Mouse (Mus musculus) stomach, postnatal 0 days (tissue): ENCODE results near the gene Igtp. TPM values are rescaled to one million over a fixed set of nuclear protein-coding genes. Genes with fewer than 3 reads are reported as not detected.
"Not testable (repeated sequence)": the region's sequence is repeated elsewhere in the genome, so short reads cannot be mapped to it uniquely, and the experiment has no call there.

Source experiments
- ATAC-seq: fragments of 200-750 bp; cut with Nextera tagmentation; 2 replicates; pipeline ENCODE4 v1.8.0; 2017; ENCODE audit not compliant: low FRiP score, low TSS enrichment
- DNase-seq: peaks from one replicate; pipeline ENCODE4 v3.0.0-alpha.2; 2016; ENCODE audit warnings: low spot score
- H3K27ac ChIP-seq: fragments of 300-500 bp; sonication (generic); replicated peaks from 2 replicates; pipeline ENCODE4 v1.5.1; 2014; ENCODE audit warnings: mild to moderate bottlenecking, control low read depth
- H3K27me3 ChIP-seq: fragments of 300-500 bp; sonication (generic); 2 replicates; pipeline ENCODE4 v1.6.1; 2014; ENCODE audit warnings: low read length; ENCODE audit not compliant: control insufficient read depth, insufficient read depth
- H3K36me3 ChIP-seq: fragments of 300-500 bp; sonication (generic); 2 replicates; pipeline ENCODE4 v1.6.1; 2014; ENCODE audit warnings: low read length, mixed read lengths; ENCODE audit not compliant: control insufficient read depth, insufficient read depth
- H3K4me1 ChIP-seq: fragments of 300-500 bp; sonication (generic); replicated peaks from 2 replicates; pipeline ENCODE4 v1.6.1; 2014; ENCODE audit warnings: antibody characterized with exemption; ENCODE audit not compliant: control insufficient read depth, insufficient read depth
- H3K4me2 ChIP-seq: fragments of 300-500 bp; sonication (generic); replicated peaks from 2 replicates; pipeline ENCODE4 v1.6.1; 2014; ENCODE audit warnings: low read depth, mild to moderate bottlenecking, control low read depth, moderate library complexity
- H3K4me3 ChIP-seq: fragments of 300-500 bp; sonication (generic); 2 replicates; pipeline ENCODE4 v1.5.1; 2014; ENCODE audit warnings: low read depth, low read length, control low read depth
- H3K9ac ChIP-seq: fragments of 300-500 bp; sonication (generic); 2 replicates; pipeline ENCODE4 v1.6.1; 2014; ENCODE audit warnings: mild to moderate bottlenecking, low read length, control low read depth, mixed read lengths
- H3K9me3 ChIP-seq: fragments of 300-500 bp; sonication (generic); 2 replicates; pipeline ENCODE4 v1.6.1; 2016; ENCODE audit warnings: low read length; ENCODE audit not compliant: control insufficient read depth
- CTCF ChIP-seq: IDR thresholded peaks from 2 replicates; pipeline ENCODE4 v1.5.1; 2016; ENCODE audit warnings: antibody characterized with exemption, low read depth, mild to moderate bottlenecking, moderate library complexity
- EP300 ChIP-seq: optimal IDR thresholded peaks from 2 replicates; pipeline ENCODE3; 2016; ENCODE audit warnings: antibody characterized with exemption
- WGBS: fragments of 180-500 bp; shearing (Covaris S2); extraction: QIAGEN DNeasy Blood & Tissue Kit; methylation state at CpG from one replicate; pipeline ENCODE4 v1.1.7; 2014; 5-methylcytosine and 5-hydroxymethylcytosine counted together
- polyA plus RNA-seq: library from polyadenylated mRNA; unstranded; fragments of >200 nt; fragmentation: Nextera tagmentation; extraction: Ambion mirVana; gene quantifications from 2 replicates; pipeline ENCODE4 v1.2.1, GENCODE M21; 2015

Igtp gene
- polyA plus RNA-seq, 1 experiment from 2014 or later, result 4.1 TPM

- TF ChIP-seq EP300 (no peak), CTCF (no peak)
- Histone ChIP-seq H3K27ac (no peak overlapping the region), H3K4me1 (0 out of 2 replicates have a peak, but pooled peaks cover 3% of the 10 kb centered on the region), H3K4me3 (no peak overlapping the region), H3K9me3 (no peaks in the 10 kb centered on the region), H3K4me2 (no peak overlapping the region), H3K9ac (no peak overlapping the region), H3K36me3 (0 out of 2 replicates have a peak, but pooled peaks cover 7% of the 10 kb centered on the region), H3K27me3 (no peaks in the 10 kb centered on the region)
- ATAC-seq (no peak), DNase-seq (no peak)
- 75% methylated on average over 4 of the region's 4 CpGs for WGBS
These were observed 29.7 kb upstream of the Igtp start for GRCm38 (mm10) chr11:58169666-58170065.

- peak within 1 kb of the TSS; percentile 75 for H3K9ac ChIP-seq
- H3K4me1 ChIP-seq, result 0 out of 2 replicates have a peak, but pooled peaks cover 3% of the 10 kb centered on the region
- H3K27me3 ChIP-seq, result no peaks in the 10 kb centered on the region
- peaks cover 14% of the 10 kb centered on the region; the same call in 1 of the 2 replicates for H3K36me3 ChIP-seq
- peak within 1 kb of the TSS; percentile 81 for H3K27ac ChIP-seq
- TF ChIP-seq CTCF (no peak), EP300 (no peak)
- H3K4me3 ChIP-seq, result peak within 1 kb of the TSS; percentile 70
- under 1% methylated on average over 34 of the region's 34 CpGs for WGBS
- ATAC-seq, result peak; percentile 82
- DNase-seq, result peak; percentile 95
- H3K9me3 ChIP-seq, result no peaks in the 10 kb centered on the region
- H3K4me2 ChIP-seq, result peak within 1 kb of the TSS; percentile 66
These were observed 27.8 kb upstream of the Igtp start, which contains the start of gene Mrpl22 for GRCm38 (mm10) chr11:58171459-58172091. Gene Mrpl22 (plus strand): TSS chr11:58171661.

- no peak overlapping the region for H3K4me3 ChIP-seq
- no peaks in the 10 kb centered on the region for H3K4me1 ChIP-seq
- H3K36me3 ChIP-seq, result peaks cover 10% of the 10 kb centered on the region; the same call in 1 of the 2 replicates
- no peak overlapping the region for H3K4me2 ChIP-seq
- no peaks in the 10 kb centered on the region for H3K27me3 ChIP-seq
- ATAC-seq (peak; percentile 66), DNase-seq (peak; percentile 72)
- H3K9me3 ChIP-seq, result no peaks in the 10 kb centered on the region
- H3K9ac ChIP-seq, result no peak overlapping the region
- no peak overlapping the region for H3K27ac ChIP-seq
- no peak for TF ChIP-seq EP300
- TF ChIP-seq CTCF, result peak; percentile 94
- 23% methylated on average over 3 of the region's 3 CpGs for WGBS
These were observed 19.8 kb upstream of the Igtp start for GRCm38 (mm10) chr11:58179563-58179962.

DNA sequence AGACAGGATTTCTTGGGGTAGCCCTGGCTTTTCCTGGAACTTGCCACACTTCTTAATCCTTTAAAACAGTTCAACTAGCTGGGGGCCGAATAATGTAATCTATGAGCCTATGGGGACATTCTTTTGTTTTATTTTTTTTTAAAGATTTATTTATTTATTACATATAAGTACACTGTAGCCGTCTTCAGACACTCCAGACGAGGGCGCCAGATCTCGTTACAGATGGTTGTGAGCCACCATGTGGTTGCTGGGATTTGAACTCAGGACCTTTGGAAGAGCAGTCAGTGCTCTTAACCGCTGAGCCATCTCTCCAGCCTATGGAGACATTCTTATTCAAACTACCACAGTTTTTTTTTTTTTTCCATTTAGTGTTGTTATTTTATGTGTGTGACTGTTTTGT lies 19.4 kb upstream of the Igtp start:
- H3K27me3 ChIP-seq, ATAC-seq: not testable (repeated sequence)
- TF ChIP-seq CTCF, result peak; percentile 14; the same call in 1 of the 2 replicates

DNA sequence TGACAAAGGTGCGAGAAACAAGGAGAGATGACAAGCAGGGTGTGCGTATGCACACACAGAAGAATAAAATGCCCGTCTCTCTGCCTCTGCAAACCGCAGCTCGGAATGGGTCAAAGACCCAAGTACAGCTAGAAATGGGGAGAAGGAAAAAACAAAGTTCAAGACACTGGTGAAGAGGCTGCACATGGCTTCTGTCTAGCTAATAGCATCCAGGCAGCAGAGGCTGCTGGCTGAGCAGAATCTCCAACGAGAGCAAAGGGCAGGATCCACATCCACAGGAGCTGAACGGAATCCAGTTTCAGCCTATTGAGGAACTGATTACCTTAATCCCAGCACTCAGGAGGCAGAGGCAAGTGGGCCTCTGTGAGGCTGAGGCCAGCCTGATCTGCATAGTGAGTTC lies 18.6 kb upstream of the Igtp start:
- DNase-seq, result no peak
- Histone ChIP-seq H3K4me3 (no peak overlapping the region), H3K9me3 (no peaks in the 10 kb centered on the region), H3K4me1 (no peaks in the 10 kb centered on the region), H3K27ac (no peak overlapping the region), H3K4me2 (no peak overlapping the region), H3K9ac (no peak overlapping the region), H3K27me3 (no peaks in the 10 kb centered on the region), H3K36me3 (peaks cover 6% of the 10 kb centered on the region; the same call in 1 of the 2 replicates)
- 75% methylated on average over 7 of the region's 7 CpGs for WGBS
- no peak for TF ChIP-seq EP300
- TF ChIP-seq CTCF, result no peak
- ATAC-seq, result no peak

More for the DNA sequence above, 19.4 kb upstream of the Igtp start:
- WGBS, result 94% methylated on average over 6 of the region's 6 CpGs
- not testable (repeated sequence) for H3K36me3 ChIP-seq, H3K4me3 ChIP-seq, H3K4me2 ChIP-seq, H3K9me3 ChIP-seq, H3K27ac ChIP-seq, DNase-seq, H3K9ac ChIP-seq, H3K4me1 ChIP-seq

GRCm38 (mm10) chr11:58183579-58183978 lies 15.8 kb upstream of the Igtp start:
- H3K9me3 ChIP-seq, result no peaks in the 10 kb centered on the region
- H3K36me3 ChIP-seq, result no peaks in the 10 kb centered on the region
- no peak for DNase-seq
- no peak for TF ChIP-seq EP300
- no peak overlapping the region for H3K4me3 ChIP-seq
- 74% methylated on average over 3 of the region's 3 CpGs for WGBS
- H3K27ac ChIP-seq, result no peak overlapping the region
- H3K4me1 ChIP-seq, result no peaks in the 10 kb centered on the region
- H3K27me3 ChIP-seq, result no peaks in the 10 kb centered on the region
- ATAC-seq, result no peak
- no peak overlapping the region for H3K4me2 ChIP-seq
- H3K9ac ChIP-seq, result no peak overlapping the region
